Mouse (Mus musculus) T-cell, adult 2 months (primary cell): Measurements from ENCODE around the gene Smco1.
A peak's percentile ranks its signal among the peaks of the same experiment; 100 is the strongest.
"Not testable (repeated sequence)": the region's sequence is repeated elsewhere in the genome, so short reads cannot be mapped to it uniquely, and the experiment has no call there.

Source experiments
- DNase-seq: peaks from one replicate; pipeline ENCODE4 v3.0.0; 2022; ENCODE audit warnings: low spot score

Smco1 gene

DNA sequence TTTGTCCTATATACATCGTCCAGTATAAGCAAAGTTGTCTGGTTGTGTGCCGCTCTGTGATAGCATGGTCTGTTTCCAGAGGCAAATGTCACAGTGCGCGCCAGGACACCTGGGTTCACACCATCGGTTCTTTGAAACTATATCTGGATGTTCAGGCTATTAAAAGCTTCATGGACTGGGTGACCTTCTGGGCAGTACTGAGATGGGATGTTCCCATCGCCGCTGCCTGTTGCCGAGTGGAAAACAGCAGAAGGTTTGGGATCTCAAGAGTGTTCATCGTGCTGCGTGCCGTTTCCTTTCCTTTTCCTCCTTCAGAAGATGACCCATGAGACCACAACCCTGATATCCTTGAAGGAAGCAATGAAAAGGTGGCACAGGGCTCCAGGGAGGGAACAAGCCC lies at the start of gene Smco1:
Smco1 (plus strand) TSS at position 178 of the 400 bp plus-strand sequence.
- no peak for DNase-seq

DNA sequence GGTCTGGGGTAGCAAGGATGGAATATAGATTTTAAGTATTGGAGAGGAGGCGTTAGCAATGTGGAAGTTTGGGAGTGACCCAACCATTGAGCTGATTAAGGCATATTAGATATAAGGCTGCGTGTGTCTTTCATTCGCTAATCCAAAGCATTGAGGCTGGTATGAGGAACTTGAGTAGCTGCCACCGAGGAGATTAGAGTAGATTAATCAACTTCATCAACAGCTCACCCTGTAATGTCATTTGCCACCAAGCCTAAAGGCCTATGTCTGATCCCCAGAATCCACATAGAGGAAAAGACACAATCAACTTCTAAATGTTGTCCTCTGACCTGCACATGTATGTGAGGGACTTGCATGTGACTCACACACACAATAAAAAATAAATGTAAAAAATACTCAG lies 49.5 kb upstream of the Smco1 start:
- DNase-seq, result no peak

DNA sequence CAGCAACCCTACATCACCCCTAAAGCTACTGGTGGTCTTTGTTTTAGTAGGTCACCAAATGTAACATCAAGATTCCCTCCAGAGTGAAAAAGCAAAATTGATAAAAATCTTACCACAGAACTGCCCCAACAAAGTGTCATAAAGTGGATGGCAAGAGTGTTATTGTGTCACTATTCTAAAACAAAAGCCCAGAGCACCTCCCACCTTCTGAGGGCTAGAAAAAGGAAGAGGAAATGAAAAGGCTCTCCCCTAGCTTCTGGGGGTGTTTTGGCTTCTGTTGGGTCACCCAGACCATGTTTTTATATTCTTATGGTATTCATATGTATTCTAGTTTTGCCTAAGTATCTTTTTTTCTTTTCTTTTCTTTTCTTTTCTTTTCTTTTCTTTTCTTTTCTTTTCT lies 48.9 kb upstream of the Smco1 start:
- DNase-seq, result no peak

DNA sequence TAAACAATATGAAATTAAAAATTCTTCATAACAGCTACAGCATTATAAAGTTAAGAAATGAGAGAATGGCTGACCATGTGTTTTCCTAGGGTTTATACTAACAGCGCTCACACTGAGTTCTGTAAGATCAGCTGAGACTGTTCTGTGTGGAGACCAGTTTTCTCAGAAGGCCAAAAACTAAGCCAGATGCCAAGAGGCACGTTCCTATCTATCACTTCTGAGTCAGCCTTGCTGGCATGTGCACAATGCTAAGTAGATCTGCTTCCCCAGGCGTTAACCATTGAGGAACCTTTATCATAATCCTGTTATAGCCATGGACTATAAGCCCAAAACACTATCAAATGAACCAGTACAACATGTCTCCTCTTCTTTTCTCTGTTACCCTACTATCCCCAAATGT lies 39.2 kb upstream of the Smco1 start:
- DNase-seq, result not testable (repeated sequence)

DNA sequence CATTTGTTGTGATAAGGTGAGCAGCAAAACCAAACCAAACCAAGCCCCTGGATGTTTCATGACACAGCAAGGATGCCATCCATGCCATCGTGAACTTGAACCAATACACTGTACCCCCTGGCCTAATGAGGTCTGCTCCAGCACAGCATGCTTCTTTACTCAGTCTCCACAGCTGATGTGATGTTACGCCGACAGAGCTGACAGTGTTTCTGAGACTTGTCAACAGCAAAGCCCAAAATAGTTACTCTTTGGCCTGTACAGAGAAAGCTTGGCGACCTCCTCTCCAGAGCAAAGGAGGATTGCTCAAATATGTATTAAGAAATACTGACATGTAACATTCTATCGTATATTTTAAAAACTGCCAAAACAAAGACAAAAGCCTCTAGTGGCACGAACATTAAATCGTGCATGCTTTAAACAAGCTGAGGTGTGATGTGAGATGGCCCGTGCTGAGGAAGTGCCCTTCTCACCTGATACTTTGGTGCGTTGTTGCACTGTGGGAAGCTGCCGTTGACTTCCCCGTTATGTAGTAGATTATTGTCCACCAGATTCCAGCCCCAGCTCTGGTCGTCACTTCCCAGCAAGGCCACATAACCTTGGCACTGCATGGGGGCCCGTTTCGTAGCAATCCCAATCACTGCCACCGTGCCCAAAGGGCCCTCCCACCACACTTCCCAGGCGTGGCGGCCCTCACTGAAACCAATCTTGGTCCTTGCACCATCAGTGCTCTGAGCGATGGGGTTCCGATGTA lies 33.2 kb upstream of the Smco1 start:
- DNase-seq, result no peak

DNA sequence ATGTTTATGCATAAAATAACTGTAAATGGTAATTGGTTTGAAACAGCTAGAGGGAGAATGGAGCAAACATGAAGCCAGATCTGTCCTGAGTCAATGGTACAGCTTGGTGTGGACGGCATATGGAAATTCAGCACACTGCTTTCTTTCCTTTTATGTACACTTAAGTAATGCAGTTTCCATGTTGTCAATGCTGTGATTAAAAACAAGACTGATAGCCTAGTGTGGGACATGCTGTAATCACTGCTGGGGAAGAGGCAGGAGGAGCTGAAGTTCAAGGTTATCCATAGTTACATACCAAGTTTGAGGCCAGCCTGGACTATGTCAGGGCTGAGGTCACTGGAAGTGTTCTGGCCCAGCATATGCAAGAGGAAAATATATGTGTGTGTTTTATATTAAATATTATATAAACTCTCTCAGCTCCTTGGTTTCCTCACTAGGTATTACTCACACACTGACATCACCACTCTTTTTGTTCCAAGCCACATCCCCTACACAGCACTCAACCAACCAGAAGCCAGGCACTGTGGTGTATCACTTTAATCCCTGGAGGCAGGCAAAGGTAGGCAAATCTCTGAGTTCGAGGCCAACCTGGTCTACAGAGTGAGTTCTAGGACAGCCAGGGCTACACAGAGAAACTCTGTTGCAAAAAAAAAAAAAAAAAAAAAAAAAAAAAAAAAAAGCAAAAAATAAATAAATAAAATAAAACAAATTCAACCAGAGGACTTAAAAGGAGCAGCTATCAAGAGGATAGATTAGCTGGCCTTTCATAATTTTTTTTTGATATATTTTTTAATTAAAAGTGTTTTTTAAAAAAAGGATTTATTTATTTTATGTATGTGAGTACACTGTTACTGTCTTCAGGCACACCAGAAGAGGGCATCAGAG lies 31.6 kb upstream of the Smco1 start:
- no peak for DNase-seq

DNA sequence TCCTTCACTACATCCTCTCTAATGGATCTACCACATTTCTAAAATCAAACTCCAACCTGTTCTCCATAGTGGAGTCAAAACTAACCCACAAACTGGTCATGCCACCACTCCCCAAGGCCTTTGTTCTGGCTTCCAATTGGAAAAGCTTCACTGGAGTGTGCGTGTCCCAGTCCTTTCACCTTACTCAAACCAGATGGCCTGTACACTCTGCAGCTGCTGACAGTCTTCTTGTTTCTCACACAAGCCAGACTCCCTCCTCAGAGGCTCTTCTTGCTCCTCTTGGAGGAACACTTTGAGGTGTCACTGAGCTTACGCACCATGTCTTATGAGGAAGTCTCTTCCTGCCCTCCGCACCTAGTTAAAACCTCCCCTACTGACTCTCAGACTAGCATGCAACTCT lies 27.4 kb upstream of the Smco1 start:
- DNase-seq, result no peak

DNA sequence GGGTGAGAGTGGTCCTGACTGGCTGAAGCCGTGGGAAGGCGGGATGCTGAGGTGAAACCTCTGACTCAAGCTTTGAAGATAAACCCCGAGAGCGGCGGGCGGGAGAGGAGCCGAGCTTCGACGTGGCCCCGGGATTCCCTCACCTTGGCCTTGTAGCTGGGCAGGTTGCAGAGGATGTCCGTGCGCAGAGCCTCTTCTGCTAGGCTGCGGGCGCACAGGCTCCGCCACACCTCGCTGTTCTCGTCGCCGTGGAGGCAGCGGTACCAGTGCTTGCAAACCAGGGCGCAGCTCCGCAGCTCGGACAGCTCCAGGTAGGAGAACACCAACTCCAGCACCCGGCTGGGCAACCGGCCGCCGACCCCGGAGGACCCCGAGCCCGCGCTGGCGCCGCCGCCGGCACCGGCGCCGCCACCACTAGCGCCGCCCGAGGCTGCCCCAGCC lies 24.9 kb upstream of the Smco1 start:
- DNase-seq, result peak; percentile 43

DNA sequence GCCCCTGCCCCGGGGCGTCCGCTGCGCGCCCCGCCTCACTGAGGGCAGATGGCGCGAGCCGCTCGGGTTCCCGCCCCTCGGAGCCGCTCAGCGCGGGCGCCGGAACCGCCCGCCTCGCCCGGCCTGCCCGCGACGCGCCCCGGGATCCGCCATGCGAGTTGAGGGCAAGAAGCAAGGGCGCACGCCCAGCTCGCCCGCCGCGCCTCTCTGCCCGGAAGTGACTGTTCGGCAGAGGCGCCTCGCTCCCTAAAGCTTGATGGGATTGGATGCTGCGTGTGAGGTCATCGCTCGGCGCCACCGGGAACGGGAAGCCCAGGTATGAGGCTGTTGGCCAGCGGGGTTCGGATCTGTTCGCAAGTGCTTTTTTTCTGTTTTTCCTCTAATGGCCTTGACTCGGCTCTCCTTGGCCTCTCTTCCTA lies 24.3 kb upstream of the Smco1 start, which contains the start of the genes Fbxo45 and Wdr53:
Fbxo45 (minus strand) TSS at position 207 of the 419 bp plus-strand sequence.
Wdr53 (plus strand) TSS at position 276 of the 419 bp plus-strand sequence.
- DNase-seq, result peak; percentile 96

DNA sequence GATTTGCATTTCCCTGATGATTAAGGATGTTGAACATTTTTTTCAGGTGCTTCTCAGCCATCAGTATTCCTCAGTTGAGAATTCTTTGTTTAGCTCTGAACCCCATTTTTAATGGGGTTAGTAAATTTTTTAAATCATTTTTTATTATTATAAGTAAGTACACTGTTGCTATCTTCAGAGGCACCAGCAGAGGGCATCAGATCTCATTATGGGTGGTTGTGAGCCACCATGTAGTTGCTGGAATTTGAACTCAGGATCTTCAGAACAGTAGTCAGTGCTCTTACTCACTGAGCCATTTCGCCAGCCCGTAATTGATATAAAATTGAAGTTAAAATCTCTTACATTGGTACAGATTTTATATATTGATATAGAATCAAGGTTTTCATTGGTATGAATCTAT lies 7.0 kb upstream of the Smco1 start:
- peak; percentile 32 for DNase-seq

DNA sequence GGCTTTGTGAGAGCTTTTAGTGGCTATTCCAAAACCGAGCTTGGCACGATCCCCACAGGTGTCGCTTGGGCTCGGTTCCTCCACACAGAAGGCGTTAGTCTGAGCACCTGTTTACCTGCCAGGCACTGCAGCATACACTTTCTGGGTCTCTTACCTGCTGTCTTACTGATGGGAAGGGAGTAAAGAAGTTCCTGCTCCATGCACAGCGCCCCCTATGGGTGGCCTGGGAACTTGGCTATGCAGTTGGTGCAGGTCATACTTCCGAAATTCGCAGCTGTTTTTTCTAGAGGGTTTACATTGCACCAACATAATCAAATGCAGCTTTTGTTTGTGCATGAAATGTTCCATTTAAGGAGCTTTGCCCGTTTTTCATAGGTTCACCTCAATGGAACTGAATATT lies 2.1 kb downstream of the Smco1 start:
- DNase-seq, result peak; percentile 19

DNA sequence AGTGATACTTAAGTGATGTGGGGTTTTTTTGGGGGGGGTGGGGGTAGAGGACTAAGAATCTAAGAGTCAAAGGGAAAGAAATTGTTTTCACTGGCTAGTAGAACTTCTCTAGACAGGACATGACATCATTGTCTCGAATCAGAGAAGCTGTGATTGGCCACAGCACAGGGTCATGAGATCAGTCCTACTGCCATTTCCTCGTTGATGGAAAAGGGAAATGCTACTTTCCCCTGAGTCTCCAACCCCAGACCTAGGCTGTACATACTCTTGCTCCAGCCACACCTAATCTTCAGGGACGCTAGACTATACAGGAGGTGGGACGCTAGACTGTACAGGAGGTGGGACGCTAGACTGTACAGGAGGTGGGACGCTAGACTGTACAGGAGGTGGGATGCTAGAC lies 3.8 kb downstream of the Smco1 start:
- no peak for DNase-seq

DNA sequence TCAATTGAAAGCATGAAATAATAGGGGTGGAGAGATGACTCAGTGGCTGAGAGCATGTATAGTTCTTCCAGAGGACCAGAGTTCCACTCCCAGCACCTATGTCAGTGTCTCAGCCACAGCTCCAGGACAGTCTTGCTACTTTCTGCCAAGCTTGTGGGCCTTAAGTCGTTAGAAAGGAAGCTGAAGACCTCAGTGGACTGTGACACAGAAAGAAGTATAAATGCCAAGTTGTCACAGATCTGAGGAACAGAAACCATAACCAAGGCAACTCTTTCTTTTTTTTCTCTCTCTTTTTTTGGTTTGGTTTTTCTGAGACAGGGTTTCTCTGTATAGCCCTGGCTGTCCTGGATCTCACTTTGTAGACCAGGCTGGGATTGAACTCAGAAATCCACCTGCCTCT lies 4.6 kb downstream of the Smco1 start:
- DNase-seq, result no peak

DNA sequence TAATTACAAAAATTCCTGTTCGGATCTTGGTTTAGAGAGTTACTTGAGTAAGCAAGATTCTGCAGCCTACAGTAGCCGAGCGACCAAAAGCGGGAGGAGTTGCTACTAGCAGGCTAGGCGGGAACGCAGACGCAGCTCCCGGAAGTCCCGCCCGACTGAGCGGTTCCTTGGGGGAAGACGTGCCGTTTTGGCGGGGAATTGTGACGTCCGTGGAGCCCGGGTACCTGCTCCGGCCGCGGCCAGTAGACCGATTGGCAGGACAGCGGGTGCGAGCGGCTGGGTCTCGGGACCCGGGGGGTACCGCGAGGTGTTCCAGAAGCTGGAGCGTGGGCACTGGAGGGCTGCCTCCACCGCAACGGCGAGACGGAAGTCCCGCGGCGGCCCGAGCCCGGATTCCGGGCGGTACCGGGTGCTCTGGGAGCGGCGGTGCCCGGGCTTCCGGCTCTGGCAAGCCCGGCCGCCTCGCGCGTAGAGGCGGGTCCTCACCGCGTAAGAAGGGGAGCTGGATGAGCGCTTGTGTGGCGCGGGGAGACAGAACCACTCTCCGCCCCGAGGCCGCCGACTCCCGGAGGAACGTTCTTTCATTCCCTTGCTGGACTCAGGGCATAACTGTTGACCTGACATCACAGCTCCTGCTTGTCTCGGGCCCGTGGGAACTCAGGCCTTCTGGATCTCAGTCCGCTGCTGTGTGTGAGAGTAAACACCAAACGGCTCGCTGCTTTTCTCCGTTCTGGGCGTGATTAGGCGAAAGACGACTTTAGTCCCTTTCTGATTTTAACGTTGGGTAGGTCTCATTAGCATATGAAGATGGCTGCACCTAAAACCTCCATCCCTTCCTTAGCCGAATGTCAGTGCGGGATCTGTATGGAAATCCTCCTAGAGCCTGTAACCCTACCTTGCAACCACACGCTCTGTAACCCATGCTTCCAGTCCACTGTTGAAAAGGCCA lies 6.3 kb downstream of the Smco1 start, which contains the start of gene Rnf168:
Rnf168 (plus strand) TSS at position 152 of the 949 bp plus-strand sequence.
- peak; percentile 82 for DNase-seq

DNA sequence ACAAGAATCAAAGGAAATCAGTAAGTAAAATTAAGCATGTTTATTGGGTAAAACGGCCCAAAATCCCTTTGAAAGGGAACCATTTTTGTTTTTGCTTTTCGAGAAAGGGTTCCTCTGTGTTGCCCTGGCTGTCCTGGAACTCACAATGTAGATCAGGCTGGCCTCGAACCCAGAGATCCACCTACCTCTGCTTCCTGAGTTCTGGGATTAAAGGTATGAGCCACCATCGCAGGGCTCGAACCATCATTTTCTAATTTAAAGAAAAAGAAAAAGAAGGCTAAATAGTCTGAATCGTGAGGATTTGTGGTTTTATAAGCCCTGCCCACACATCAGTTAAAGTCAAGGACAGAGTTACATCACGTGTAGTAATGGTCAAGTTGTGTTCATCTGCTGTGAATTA lies 7.1 kb downstream of the Smco1 start:
- DNase-seq, result no peak

DNA sequence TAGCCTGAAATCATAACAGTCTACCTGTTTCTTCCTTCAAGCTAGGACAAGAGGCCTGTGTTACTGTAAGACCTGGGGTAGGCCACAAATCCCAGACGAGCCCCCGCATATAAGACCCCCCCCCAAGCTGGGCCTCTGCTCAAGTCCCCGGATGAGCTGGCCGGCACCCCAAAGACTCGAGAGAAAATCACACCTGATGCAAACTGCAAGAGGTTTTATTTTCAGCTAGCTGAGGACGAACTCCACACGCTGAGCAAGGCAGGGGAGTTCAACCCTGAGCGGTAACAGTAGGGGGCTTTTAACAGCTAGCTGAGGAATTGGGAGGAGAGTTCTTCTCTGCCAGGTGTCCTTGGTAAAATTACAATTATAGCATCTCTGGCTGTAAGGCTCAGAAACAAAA lies 8.9 kb downstream of the Smco1 start:
- no peak for DNase-seq

DNA sequence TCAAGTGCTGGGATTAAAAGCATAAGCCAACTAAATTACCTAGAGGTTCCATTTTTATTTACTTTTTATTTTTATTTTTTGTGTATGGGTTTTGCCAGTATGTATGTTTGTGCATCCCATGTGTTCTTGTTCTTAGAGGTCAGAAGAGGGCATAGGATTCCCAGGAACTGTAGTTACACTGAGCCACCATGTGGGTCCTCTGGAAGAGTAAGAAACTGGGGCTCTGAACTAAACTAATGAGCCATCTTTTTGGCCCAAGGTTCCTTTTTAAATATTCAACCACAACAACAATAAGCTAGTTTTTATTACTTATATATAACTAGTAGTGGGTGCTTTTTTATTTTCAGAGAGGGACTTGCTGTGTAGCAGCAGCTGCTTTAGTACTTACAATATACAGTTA lies 11.3 kb downstream of the Smco1 start:
- DNase-seq, result no peak

DNA sequence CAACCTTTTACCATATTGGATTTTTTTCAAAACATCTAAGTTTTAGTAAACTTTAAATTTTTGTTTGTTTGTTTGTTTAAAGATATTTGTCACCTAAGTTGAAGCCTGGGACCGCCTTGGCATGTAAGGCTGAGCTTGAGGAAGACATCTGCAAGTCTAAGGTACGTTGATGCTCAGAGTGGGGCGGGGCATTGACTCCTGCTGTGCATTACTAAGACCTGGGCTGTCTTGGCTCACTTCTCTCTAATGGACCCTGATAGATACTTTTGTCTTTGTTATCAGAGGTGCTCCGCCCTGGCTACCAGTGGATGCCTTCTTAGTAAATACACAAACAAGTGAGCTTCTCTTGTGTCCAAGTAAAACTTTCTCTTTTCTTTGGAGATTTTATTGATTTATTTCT lies 20.6 kb downstream of the Smco1 start:
- no peak for DNase-seq

DNA sequence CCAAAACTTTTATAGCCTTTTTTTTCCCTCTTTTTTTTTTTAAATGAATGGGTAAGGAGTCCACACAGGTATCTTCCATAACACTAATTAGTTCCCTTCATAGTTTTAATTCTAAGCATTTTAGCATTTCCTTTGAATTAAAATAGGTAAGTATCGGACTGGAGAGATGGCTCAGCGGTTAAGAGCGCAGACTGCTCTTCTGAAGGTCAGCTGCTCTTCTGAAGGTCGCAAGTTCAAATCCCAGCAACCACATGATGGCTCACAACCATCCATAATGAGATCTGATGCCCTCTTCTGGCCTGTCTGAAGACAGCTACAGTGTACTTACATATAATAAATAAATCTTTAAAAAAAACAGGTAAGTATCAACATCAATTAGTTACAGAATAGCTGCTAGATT lies 28.3 kb downstream of the Smco1 start:
- DNase-seq, result not testable (repeated sequence)

DNA sequence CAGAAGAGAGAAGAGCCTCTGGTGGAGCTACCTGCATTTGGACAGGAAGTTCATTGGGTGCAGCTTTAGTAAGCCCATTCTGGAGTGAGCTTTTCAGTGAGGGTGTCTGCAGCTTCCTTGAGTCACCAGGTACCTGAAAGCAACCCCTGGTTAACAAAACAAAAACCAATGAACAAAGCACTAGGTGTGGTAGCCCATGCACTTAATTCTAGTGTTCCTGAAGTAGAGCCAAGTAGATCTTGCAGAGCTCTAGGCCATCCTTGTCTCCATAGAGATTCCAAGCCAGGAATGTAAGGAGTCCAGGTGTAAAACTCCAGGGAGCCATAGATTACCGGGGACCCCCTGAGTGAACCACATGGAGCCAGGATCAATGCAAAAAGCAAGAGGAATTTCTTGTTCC lies 31.8 kb downstream of the Smco1 start:
- no peak for DNase-seq

DNA sequence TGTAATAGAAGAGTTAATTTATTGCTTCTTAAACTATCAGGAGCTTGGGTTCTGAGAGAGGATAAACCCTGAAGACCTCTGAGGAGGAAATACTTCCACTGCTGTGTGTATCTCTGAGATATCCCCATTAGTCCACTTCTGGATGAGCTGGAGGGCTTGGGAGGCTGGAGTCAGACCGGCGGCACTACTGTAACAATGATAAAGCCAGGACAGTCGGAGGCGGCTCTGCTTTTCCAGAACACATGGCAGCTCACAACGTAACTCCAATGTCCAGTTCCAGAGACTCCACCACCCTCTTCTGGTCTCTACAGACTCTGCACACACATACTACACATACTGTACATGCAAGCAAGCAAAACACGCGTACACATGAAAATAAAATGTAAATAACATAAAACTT lies 32.6 kb downstream of the Smco1 start:
- DNase-seq, result no peak

DNA sequence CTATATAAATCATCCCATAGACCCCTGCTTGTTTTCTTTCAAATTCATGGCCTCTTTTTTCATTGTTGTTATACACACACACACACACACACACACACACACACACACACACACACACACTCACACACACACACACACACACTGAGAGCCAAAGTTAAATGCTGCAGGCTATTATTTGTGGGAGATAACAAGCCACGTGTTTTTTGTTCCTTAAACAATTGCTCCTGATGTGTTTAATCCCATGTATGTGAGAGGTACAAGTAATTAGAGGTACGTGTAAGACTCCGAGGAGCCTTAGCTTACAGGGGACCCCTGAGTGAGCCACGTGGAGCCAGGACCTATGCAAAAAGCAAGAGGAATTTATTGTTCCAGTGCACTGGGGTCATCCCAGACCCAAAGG lies 40.7 kb downstream of the Smco1 start:
- no peak for DNase-seq
